13 mouse cellular contexts compared by ENCODE assay signal in genomic region chr17:64943213-64943612, GRCm38 (mm10).
"Had no signal": no experiment of that assay in that cellular context is flagged by ENCODE, and none has a peak within 500 bp of the region (broad histone marks: within the 10 kb centered on the region; RNA-seq: fewer than 3 reads in every experiment).

No protein-coding gene starts in this region.

- H3K4me2 ChIP-seq: lung, embryonic 14.5 days; midbrain, embryonic 12.5 days; neural tube, embryonic 12.5 days had no signal

- H3K9ac ChIP-seq: lung, embryonic 14.5 days; midbrain, embryonic 12.5 days; neural tube, embryonic 12.5 days had no signal

- DNase-seq: lung, adult 18-20 months; lung, embryonic 14.5 days; lung, postnatal 10 days; lung, postnatal 4 days; midbrain, embryonic 14.5 days; right cerebral cortex, postnatal 14 days; thymus, adult 2 months; thymus, postnatal 25 days; thymus, postnatal 4 days had no signal

- H3K27me3 ChIP-seq: midbrain, embryonic 12.5 days; neural tube, embryonic 12.5 days had no signal

- H3K4me3 ChIP-seq: midbrain, embryonic 10.5 days; midbrain, embryonic 12.5 days; neural tube, embryonic 12.5 days had no signal

- H3K36me3 ChIP-seq: midbrain, embryonic 10.5 days; midbrain, embryonic 12.5 days; neural tube, embryonic 12.5 days had no signal

- H3K4me1 ChIP-seq: midbrain, embryonic 10.5 days; midbrain, embryonic 12.5 days; neural tube, embryonic 12.5 days had no signal

- H3K27ac ChIP-seq: midbrain, embryonic 10.5 days; midbrain, embryonic 12.5 days; neural tube, embryonic 12.5 days had no signal

- H3K9me3 ChIP-seq: midbrain, embryonic 10.5 days; midbrain, embryonic 12.5 days; neural tube, embryonic 12.5 days had no signal

- ATAC-seq: midbrain, embryonic 16.5 days had no signal
